Mouse (Mus musculus) urinary bladder, postnatal 4 days (tissue): ENCODE data around the gene Osbp.

ENCODE experiments used
- DNase-seq, 2 experiments: peaks; one replicate each; pipeline ENCODE4 v3.0.0; 2021 to 2022; ENCODE audit warnings: low spot score in 2 of 2

Osbp gene

DNA sequence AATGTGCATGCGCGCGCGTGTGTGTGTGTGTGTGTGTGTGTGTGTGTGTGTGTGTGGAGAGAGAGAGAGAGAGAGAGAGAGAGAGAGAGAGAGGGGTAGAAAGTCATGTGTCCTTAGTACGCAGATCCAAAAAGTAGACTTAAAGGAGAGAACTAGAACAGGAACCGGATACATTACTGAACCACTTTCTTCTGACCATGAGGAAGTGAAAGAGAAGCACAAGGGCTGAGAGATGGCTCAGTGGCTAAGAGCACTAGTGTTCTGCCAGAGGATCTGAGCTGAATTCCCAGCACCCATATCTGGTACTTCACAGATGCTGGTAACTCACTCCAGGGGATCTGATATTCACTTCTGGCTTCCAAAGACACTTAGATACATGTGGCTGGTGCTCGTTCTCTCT is 23.6 kb downstream of the Osbp start:
- no peak for DNase-seq

GRCm38 (mm10) chr19:11992034-11992433 is 26.3 kb downstream of the Osbp start:
- no peak for DNase-seq

- DNase-seq: no peak
Observed at GRCm38 (mm10) chr19:11992441-11993029, 26.8 kb downstream of the Osbp start.

GRCm38 (mm10) chr19:11994703-11995431 is 29.1 kb downstream of the Osbp start:
- DNase-seq: no peak

GRCm38 (mm10) chr19:11995722-11996448 is 30.1 kb downstream of the Osbp start:
- no peak for DNase-seq

DNA sequence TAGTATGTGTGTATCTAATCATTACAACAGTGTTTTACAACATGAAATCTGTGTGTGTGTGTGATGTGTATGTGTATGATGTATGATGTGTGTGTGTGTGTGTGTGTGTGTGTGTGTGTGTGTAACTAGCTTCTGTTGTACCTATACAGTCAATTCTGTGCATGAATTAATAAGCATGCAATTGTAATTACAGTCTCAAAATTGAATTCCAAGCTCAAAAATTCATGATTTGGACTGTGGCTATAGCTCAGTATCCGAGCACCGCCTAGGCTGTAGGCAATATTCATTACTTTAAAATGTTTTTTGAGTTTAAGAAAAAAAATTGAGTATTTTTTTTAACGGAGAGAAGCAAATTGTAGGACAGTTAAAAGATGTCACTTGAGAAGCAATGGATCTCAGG is 35.9 kb downstream of the Osbp start:
- no peak for DNase-seq

DNA sequence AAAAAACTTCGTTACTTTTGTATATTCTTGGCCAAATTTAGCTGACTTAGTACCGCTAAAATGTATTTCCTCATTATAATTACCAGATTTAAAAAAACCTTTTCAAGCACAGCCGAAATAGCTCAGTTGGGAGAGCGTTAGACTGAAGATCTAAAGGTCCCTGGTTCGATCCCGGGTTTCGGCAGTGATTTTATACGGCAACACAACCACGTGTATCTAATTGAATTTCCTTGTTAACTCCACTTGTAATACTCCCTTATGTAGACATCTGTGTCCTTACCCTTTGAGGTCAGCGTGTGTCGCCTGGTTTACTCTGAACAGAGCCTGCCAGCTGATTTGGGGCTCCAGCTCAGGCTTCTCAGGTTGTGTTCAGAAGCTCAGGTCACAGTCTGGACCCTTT is 36.4 kb downstream of the Osbp start:
- no peak for DNase-seq

- DNase-seq: no peak
Observed at GRCm38 (mm10) chr19:12002791-12003190, 37.0 kb downstream of the Osbp start.

GRCm38 (mm10) chr19:12003568-12003967 is 37.8 kb downstream of the Osbp start:
- DNase-seq: no peak

GRCm38 (mm10) chr19:12004216-12005008 is 38.7 kb downstream of the Osbp start:
- DNase-seq: no peak

DNA sequence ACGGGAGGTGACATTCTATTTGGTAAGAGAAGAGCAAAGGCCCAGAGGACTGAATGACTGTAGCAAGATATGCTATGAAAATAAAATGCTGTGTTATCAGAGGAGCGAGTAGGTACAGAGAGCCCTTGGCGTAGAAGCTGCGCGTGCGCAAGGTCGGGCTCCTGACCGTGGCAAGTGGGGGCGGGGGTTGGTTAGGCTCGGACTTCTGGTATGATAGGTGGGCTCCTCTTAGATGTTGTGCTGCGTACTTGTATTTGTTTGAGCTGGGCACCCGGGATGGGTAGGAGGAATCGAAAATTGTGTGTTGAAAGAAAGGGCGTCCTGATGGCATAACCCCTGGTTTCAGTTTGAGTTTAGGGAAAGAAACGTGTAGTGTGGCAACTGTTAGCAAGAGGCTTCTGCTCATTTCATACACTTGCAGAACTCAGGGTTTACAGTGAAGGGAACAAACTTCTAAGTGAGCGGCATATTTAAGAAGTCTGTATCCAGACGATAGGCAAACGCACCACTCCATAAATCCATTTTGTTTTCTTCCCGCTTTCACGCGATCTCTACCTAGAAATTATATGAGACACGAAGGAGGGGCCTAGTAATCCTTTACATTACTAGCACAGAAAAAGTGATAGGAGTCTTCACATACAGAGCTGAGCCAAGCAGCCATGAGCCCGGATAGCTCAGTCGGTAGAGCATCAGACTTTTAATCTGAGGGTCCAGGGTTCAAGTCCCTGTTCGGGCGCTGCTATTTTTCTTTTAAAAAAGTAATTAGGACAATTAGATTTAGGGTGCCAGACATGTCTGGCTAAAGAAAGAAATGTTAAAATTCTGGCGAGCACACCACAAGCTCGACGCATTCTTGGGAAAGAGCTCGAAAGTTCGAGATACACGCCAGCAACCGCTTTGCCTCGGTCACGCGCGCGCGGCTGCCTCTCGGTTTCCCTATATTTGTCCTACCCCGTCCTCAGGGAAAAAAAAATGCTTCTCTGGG is 39.9 kb downstream of the Osbp start:
- DNase-seq: peak; percentile 72 to 81

DNA sequence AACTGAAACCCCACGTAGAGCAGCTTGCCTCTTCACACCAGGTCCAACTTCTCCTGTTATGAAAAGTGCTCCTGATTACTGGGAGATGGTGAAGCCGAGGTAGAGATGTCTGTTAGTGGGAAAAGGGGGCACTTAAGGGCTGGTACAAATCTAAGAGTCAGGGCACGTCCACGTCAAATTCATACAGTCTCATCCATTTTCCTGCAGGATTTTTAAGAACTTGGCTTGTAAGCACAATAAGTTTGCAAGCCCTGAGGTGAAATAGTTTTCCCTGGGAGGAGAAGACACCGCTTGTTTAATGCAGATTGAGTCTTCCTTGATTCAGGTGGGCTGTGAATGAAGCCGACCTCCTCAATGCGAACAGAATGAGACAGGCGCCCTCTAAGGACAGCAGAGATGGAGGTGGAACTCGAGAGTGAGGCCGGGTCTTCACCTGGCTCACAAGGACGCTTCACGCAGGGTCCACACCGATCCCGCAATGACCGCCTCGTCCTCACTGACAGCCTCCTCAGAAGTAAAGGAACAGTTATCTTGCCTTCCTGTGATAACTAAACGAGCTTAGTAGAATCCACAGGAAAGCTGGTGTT is 40.7 kb downstream of the Osbp start:
- DNase-seq: no peak

- DNase-seq: peak in 1 of 2 experiments; percentile 31
Observed at GRCm38 (mm10) chr19:12007105-12007931, 41.6 kb downstream of the Osbp start.

DNA sequence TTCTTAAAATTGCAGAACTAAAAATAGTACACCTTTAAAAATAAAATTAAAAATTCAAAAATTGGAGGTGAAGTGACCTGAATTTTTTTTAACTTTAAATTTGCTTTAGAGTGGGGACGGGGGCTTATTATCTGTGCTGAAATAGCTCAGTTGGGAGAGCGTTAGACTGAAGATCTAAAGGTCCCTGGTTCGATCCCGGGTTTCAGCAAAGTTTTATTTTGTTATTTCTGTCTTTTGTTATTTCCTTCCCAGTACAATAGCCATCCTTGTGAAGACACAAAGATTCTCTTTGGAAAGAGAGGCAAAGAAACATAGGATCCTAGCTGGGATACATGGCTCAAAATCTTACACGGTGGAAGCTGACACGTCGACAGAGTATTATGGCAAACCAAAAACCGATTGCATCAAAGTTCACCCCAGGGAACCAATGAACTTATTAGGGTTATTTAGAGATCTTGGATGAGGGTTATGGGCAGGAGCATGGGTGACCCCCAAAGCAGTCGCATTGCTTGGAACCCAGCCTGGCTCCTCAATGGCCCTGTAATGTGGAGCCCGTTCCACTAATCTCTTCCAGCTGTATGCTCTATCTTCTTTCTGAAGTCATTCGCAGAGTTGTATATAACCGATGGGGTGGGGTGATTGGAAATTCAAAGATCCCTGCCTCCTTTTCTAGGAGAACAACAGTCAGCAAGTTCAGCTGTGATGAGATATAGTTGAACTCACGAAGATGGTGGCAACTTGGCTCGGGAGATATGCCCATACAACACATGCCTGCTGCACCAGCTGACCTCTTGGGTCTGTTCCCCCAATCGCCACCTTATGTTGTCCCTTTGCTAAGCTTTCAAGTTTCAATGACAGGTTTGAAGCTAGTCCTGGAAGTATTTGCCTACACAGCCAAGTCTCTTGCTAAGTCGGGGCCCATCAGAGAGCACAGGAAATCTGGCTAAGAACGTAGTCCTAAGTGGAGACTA is 43.0 kb downstream of the Osbp start:
- DNase-seq: no peak

- DNase-seq: peak in 1 of 2 experiments; percentile 34
Observed at GRCm38 (mm10) chr19:12009501-12010280, 44.0 kb downstream of the Osbp start.

DNA sequence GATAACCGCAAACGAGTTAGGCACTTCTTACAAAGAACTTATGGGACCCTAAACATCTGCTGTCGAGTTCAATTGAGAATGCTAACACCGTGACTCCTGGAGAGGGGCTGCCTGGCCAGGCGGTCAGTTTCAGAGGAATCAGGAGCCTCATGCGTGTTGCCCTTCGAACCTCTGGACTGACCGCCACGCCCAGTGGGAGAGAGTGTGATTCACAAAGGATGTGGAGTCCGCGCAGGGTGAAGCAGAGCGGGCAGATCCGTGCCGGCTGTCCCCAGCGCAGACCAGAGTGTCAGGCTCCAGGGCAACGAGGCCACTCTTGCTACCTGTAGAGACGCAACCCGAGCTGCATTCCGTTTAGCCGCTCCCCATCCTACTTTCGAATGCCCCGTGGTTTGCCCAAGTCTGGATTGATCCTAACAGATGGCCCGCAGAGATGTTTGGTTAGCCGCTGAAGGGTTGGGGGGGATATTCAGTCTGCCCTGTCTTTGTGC is 44.6 kb downstream of the Osbp start:
- DNase-seq: peak; percentile 51 to 71

GRCm38 (mm10) chr19:12010916-12011559 is 45.3 kb downstream of the Osbp start:
- DNase-seq: peak in 1 of 2 experiments; percentile 42
